Mouse (Mus musculus): ENCODE data around the gene Alg13. TPM values are rescaled to one million over a fixed set of nuclear protein-coding genes. Genes with fewer than 3 reads are reported as not detected.

The Alg13 gene
- 19.8 TPM for total RNA-seq (2023)

GRCm38 (mm10) chrX:144317548-144318163 is at the start of gene Alg13:
TSS of gene Alg13 (plus strand) at chrX:144317804.

Other genes with a start within 250 kb of the Alg13 start
- gene A730046J19Rik, start 164.1 kb upstream of the Alg13 start, total RNA-seq (2023): not detected
- gene Trpc5os, start 138.8 kb downstream of the Alg13 start, total RNA-seq (2023): not detected